Mouse (Mus musculus) MEL (cell line): ENCODE data around the gene Rtn4rl1. TPM values are rescaled to one million over a fixed set of nuclear protein-coding genes. Genes with fewer than 3 reads are reported as not detected.

ENCODE experiments used
- DNase-seq: peaks from one replicate; pipeline ENCODE4 v3.0.0; 2011; ENCODE audit warnings: low read depth, low spot score
- H3K27ac ChIP-seq: 2 replicates; pipeline ENCODE4 v1.5.1; 2012; ENCODE audit warnings: low read depth, mild to moderate bottlenecking, control low read depth, low read length, moderate library complexity; ENCODE audit not compliant: control insufficient read depth
- H3K27me3 ChIP-seq, 2 experiments: fragments of 150-350 bp in 1 of 2; sonication (generic) in 1 of 2; 2 replicates each; pipeline ENCODE4 v1.6.1; 2012; ENCODE audit warnings: low read length in 2 of 2, mild to moderate bottlenecking in 2 of 2, improper control_type of control experiment in 1 of 2, moderate library complexity in 1 of 2; ENCODE audit not compliant: insufficient read depth in 2 of 2, control insufficient read depth in 1 of 2
- H3K36me3 ChIP-seq, 2 experiments: 2 replicates each; pipeline ENCODE4 v1.6.1; 2012 to 2014; ENCODE audit warnings: low read length in 2 of 2, improper control_type of control experiment in 1 of 2, inconsistent platforms in 1 of 2, mild to moderate bottlenecking in 1 of 2; ENCODE audit not compliant: insufficient read depth in 2 of 2, control insufficient read depth in 1 of 2
- H3K4me1 ChIP-seq, 2 experiments: fragments of 150-350 bp in 1 of 2; sonication (generic) in 1 of 2; 2 replicates each; pipeline ENCODE4 v1.6.1; 2012; ENCODE audit warnings: low read length in 2 of 2, improper control_type of control experiment in 1 of 2, mild to moderate bottlenecking in 1 of 2; ENCODE audit not compliant: insufficient read depth in 2 of 2, control insufficient read depth in 1 of 2
- H3K4me3 ChIP-seq, 2 experiments: fragments of 150-350 bp in 1 of 2; sonication (generic) in 1 of 2; 2 replicates each; pipeline ENCODE4 v1.5.1; 2012; ENCODE audit warnings: low read depth in 2 of 2, low read length in 2 of 2, mild to moderate bottlenecking in 2 of 2, moderate library complexity in 2 of 2, control low read depth in 1 of 2, improper control_type of control experiment in 1 of 2; ENCODE audit not compliant: control insufficient read depth in 1 of 2, insufficient read depth in 1 of 2
- H3K79me2 ChIP-seq: 2 replicates; pipeline ENCODE4 v1.6.1; 2012; ENCODE audit warnings: mild to moderate bottlenecking, low read length, moderate library complexity; ENCODE audit not compliant: control insufficient read depth, poor library complexity, insufficient read depth
- H3K9ac ChIP-seq: 2 replicates; pipeline ENCODE4 v1.6.1; 2012; ENCODE audit warnings: low read depth, mild to moderate bottlenecking, control low read depth, low read length, moderate library complexity; ENCODE audit not compliant: control insufficient read depth, poor library complexity, severe bottlenecking
- H3K9me3 ChIP-seq: fragments of 150-350 bp; sonication (generic); replicated peaks from 2 replicates; pipeline ENCODE4 v1.6.1; 2012; ENCODE audit warnings: mild to moderate bottlenecking, low read length, improper control_type of control experiment, moderate library complexity; ENCODE audit not compliant: insufficient read depth
- BHLHE40 ChIP-seq: IDR thresholded peaks from 2 replicates; pipeline ENCODE4 v1.6.1; 2012; ENCODE audit warnings: low read depth, mild to moderate bottlenecking, inconsistent platforms, low read length, improper control_type of control experiment, borderline replicate concordance
- CHD1 ChIP-seq: IDR thresholded peaks from 2 replicates; pipeline ENCODE4 v1.6.1; 2012; ENCODE audit warnings: low read depth, mild to moderate bottlenecking, inconsistent platforms, low read length, improper control_type of control experiment
- CHD2 ChIP-seq: IDR thresholded peaks from 2 replicates; pipeline ENCODE4 v1.6.1; 2011; ENCODE audit warnings: low read length, improper control_type of control experiment
- CTCF ChIP-seq, 3 experiments: IDR thresholded peaks in 2 of 3; conservative IDR thresholded peaks in 1 of 3; 2 replicates each; pipeline ENCODE4 v1.5.1; 2011 to 2012; ENCODE audit warnings: low read length in 3 of 3, low read depth in 2 of 3, mild to moderate bottlenecking in 2 of 3, improper control_type of control experiment in 1 of 3, inconsistent platforms in 1 of 3, mixed read lengths in 1 of 3, moderate library complexity in 1 of 3; ENCODE audit not compliant: control insufficient read depth in 1 of 3, insufficient read depth in 1 of 3, poor library complexity in 1 of 3, severe bottlenecking in 1 of 3
- E2F4 ChIP-seq: IDR thresholded peaks from 2 replicates; pipeline ENCODE4 v1.6.1; 2011; ENCODE audit warnings: low read depth, low read length, improper control_type of control experiment, borderline replicate concordance
- ELF1 ChIP-seq: IDR thresholded peaks from 2 replicates; pipeline ENCODE4 v1.6.1; 2014; ENCODE audit warnings: low read depth, mild to moderate bottlenecking, inconsistent platforms, low read length, improper control_type of control experiment, moderate library complexity
- EP300 ChIP-seq, 2 experiments: IDR thresholded peaks; 2 replicates each; pipeline ENCODE4 v1.6.1; 2011; ENCODE audit warnings: improper control_type of control experiment in 2 of 2, low read length in 2 of 2, low read depth in 1 of 2, mild to moderate bottlenecking in 1 of 2
- ETS1 ChIP-seq: IDR thresholded peaks from 2 replicates; pipeline ENCODE4 v1.6.1; 2012; ENCODE audit warnings: low read depth, mild to moderate bottlenecking, inconsistent platforms, low read length, improper control_type of control experiment, moderate library complexity
- GABPA ChIP-seq: IDR thresholded peaks from 2 replicates; pipeline ENCODE4 v1.6.1; 2012; ENCODE audit warnings: low read depth, mild to moderate bottlenecking, inconsistent platforms, low read length, improper control_type of control experiment, moderate library complexity
- GATA1 ChIP-seq: IDR thresholded peaks from 2 replicates; pipeline ENCODE4 v1.6.1; 2011; ENCODE audit warnings: low read depth, low read length, improper control_type of control experiment
- HCFC1 ChIP-seq: IDR thresholded peaks from 2 replicates; pipeline ENCODE4 v1.6.1; 2012; ENCODE audit warnings: low read depth, mild to moderate bottlenecking, inconsistent platforms, low read length, improper control_type of control experiment, moderate library complexity
- JUND ChIP-seq: IDR thresholded peaks from 2 replicates; pipeline ENCODE4 v1.6.1; 2011; ENCODE audit warnings: low read depth, mild to moderate bottlenecking, improper control_type of control experiment, low read length
- KAT2A ChIP-seq: conservative IDR thresholded peaks from 2 replicates; pipeline ENCODE4 v1.6.1; 2012; ENCODE audit warnings: low read depth, low read length, improper control_type of control experiment, inconsistent platforms
- MAX ChIP-seq: IDR thresholded peaks from 2 replicates; pipeline ENCODE4 v1.6.1; 2011; ENCODE audit warnings: low read length, improper control_type of control experiment
- MAZ ChIP-seq: IDR thresholded peaks from 2 replicates; pipeline ENCODE4 v1.6.1; 2012; ENCODE audit warnings: low read depth, mild to moderate bottlenecking, inconsistent platforms, low read length, improper control_type of control experiment
- MEF2A ChIP-seq: IDR thresholded peaks from 2 replicates; pipeline ENCODE4 v1.6.1; 2014; ENCODE audit warnings: low read depth, mild to moderate bottlenecking, inconsistent platforms, low read length, improper control_type of control experiment; ENCODE audit not compliant: poor library complexity, insufficient replicate concordance, severe bottlenecking; ENCODE audit errors: extremely low read depth
- MXI1 ChIP-seq: IDR thresholded peaks from 2 replicates; pipeline ENCODE4 v1.6.1; 2011; ENCODE audit warnings: mild to moderate bottlenecking, low read depth, low read length, improper control_type of control experiment
- MYB ChIP-seq: IDR thresholded peaks from 2 replicates; pipeline ENCODE4 v1.6.1; 2011; ENCODE audit warnings: mild to moderate bottlenecking, low read depth, low read length, improper control_type of control experiment
- POLR2A ChIP-seq, 2 experiments: IDR thresholded peaks; 2 replicates each; pipeline ENCODE4 v1.6.1; 2011 to 2012; ENCODE audit warnings: low read length in 2 of 2, mild to moderate bottlenecking in 2 of 2, control low read depth in 1 of 2, improper control_type of control experiment in 1 of 2, low read depth in 1 of 2, moderate library complexity in 1 of 2; ENCODE audit not compliant: control insufficient read depth in 1 of 2, insufficient read depth in 1 of 2, poor library complexity in 1 of 2
- POLR2AphosphoS5 ChIP-seq: IDR thresholded peaks from 2 replicates; pipeline ENCODE4 v1.6.1; 2012; ENCODE audit warnings: low read depth, borderline replicate concordance, mild to moderate bottlenecking, inconsistent platforms, low read length, moderate library complexity, mixed read lengths
- RAD21 ChIP-seq: IDR thresholded peaks from 2 replicates; pipeline ENCODE4 v1.6.1; 2011; ENCODE audit warnings: mild to moderate bottlenecking, low read depth, low read length, improper control_type of control experiment
- SIN3A ChIP-seq: IDR thresholded peaks from 2 replicates; pipeline ENCODE4 v1.6.1; 2012; ENCODE audit warnings: low read length, improper control_type of control experiment, inconsistent platforms
- SMC3 ChIP-seq: IDR thresholded peaks from 2 replicates; pipeline ENCODE4 v1.6.1; 2011; ENCODE audit warnings: low read depth, low read length, improper control_type of control experiment
- TAL1 ChIP-seq: IDR thresholded peaks from 2 replicates; pipeline ENCODE4 v1.6.1; 2012; ENCODE audit warnings: mild to moderate bottlenecking, inconsistent platforms, low read length, moderate library complexity, mixed read lengths
- TCF12 ChIP-seq: IDR thresholded peaks from 2 replicates; pipeline ENCODE4 v1.6.1; 2014; ENCODE audit warnings: low read depth, mild to moderate bottlenecking, inconsistent platforms, low read length, improper control_type of control experiment, moderate library complexity
- USF1 ChIP-seq: IDR thresholded peaks from 2 replicates; pipeline ENCODE4 v1.6.1; 2014; ENCODE audit warnings: low read depth, mild to moderate bottlenecking, inconsistent platforms, low read length, improper control_type of control experiment, moderate library complexity
- ZC3H11A ChIP-seq: IDR thresholded peaks from 2 replicates; pipeline ENCODE4 v1.6.1; 2012; ENCODE audit warnings: low read depth, mild to moderate bottlenecking, inconsistent platforms, low read length, improper control_type of control experiment
- ZKSCAN1 ChIP-seq: IDR thresholded peaks from 2 replicates; pipeline ENCODE4 v1.6.1; 2012; ENCODE audit warnings: low read depth, mild to moderate bottlenecking, inconsistent platforms, low read length, improper control_type of control experiment, moderate library complexity
- ZMIZ1 ChIP-seq: IDR thresholded peaks from 2 replicates; pipeline ENCODE4 v1.6.1; 2012; ENCODE audit warnings: low read depth, mild to moderate bottlenecking, inconsistent platforms, low read length, improper control_type of control experiment, moderate library complexity
- ZNF384 ChIP-seq: IDR thresholded peaks from 2 replicates; pipeline ENCODE4 v1.6.1; 2012; ENCODE audit warnings: low read depth, mild to moderate bottlenecking, inconsistent platforms, low read length, improper control_type of control experiment
- polyA plus RNA-seq, 2 experiments: library from polyadenylated mRNA; stranded (reverse) in 1 of 2; unstranded in 1 of 2; fragments of >175 nt in 1 of 2; fragments of >200 nt in 1 of 2; gene quantifications; 2 replicates each; pipeline versions ENCODE4 v1.2.1 to v1.2.4; 2012; ENCODE audit warnings: low replicate concordance in 2 of 2, low read depth in 1 of 2; ENCODE audit not compliant: insufficient read length in 2 of 2, insufficient read depth in 1 of 2, missing spikeins in 1 of 2
- total RNA-seq: library from RNA; depleted of rRNA; stranded (reverse); fragments of 300-350 nt; gene quantifications from 2 replicates; pipeline ENCODE4 v1.2.3, GENCODE M21; 2012

The Rtn4rl1 gene
- total and polyA plus RNA-seq, 3 experiments, result 0.35 to 2.6 TPM; not detected in 1

DNA sequence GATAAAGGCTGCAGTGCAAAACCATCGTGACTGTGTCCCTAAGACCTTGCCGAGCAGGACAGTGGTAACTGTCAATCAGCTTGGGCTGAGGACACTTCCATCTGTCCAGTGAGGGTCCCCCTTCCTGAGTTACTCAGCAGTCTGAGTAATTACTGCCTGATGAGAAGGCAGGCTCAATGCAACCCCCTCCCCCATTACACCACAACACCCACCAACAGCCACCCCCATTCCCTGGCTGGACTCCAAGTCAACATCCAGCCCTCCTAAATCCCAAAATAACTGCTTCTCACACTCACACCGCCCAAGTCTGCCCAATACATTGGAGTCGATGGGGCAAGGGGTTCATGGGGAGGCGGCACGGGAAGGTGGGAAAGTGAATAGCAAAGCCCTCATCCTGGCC, 1.7 kb upstream of the Rtn4rl1 start:
- DNase-seq, result no peak
- no peak overlapping the region for H3K27ac ChIP-seq
- no peak overlapping the region for H3K4me3 ChIP-seq
- peaks cover 0 to 14% of the 10 kb centered on the region in 2 experiments; a peak in 3 of 4 replicates for H3K4me1 ChIP-seq
- H3K79me2 ChIP-seq, result peaks cover 17% of the 10 kb centered on the region
- peaks cover 2 to 15% of the 10 kb centered on the region in 2 experiments; a peak in 2 of 4 replicates for H3K27me3 ChIP-seq
- TF ChIP-seq HCFC1 (no peak), ZC3H11A (no peak), POLR2A (IDR thresholded peaks at IDR 0.05; ENCODE audit: control insufficient read depth in 1 of 2, insufficient read depth in 1 of 2, low read depth in 1 of 2, low read length in 2 of 2, poor library complexity in 1 of 2) (no peak), USF1 (no peak)
- TF ChIP-seq, all 39 proteins: peak for 0
- Histone ChIP-seq H3K36me3 (peaks cover 0 to 3% of the 10 kb centered on the region in 2 experiments; a peak in 1 of 4 replicates), H3K9me3 (no peaks in the 10 kb centered on the region), H3K9ac (no peak overlapping the region)

DNA sequence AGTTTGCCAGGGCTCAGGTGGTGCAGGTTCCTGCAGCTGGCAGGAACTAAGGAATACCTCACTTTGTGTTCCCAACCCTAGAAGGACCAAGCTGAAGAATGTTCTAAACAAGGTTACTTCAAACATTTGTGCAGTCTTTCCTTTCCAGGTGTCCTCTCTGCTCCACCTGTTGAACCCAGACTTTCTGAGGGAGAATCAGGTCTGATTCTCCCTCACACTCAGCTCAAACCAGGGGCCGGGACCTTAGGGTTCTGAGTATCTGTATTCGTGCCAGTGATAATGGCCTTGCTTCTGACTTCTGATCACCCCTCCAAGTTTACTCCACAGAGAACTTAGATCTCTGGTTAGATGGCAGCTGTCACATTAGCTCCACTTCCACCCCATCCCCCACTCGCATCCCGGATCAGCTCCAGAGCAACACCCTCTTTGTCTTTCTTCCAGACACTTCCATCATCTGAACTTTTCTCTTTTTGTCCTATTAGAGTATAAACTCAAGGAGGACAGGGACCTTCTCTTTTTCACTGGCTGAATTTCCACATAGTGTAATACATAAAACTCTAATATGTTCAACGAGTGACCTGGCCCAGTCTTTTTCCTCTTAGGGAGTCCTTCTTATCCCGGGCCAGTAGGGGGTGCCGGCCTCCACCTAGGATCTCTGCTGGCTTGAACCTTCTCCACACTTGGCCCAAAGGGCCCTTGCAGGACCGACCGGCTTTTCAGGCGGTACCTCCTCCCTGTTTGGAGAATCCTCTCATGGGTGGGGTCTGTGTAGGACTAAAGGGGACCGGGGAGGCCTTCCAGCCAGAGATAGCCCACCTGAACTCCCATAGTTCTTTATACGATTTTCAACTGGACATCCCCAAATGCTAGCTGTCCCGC, 1.0 kb upstream of the Rtn4rl1 start:
- DNase-seq, result peak; percentile 91
- H3K4me1 ChIP-seq, result peaks cover 0 to 14% of the 10 kb centered on the region in 2 experiments; a peak in 3 of 4 replicates
- H3K4me3 ChIP-seq, result peak overlapping the region; percentile 68 to 69; a peak in 2 of 4 replicates
- peak overlapping the region; percentile 44 for H3K9ac ChIP-seq
- peaks cover 2 to 15% of the 10 kb centered on the region in 2 experiments; a peak in 2 of 4 replicates for H3K27me3 ChIP-seq
- H3K79me2 ChIP-seq, result peaks cover 17% of the 10 kb centered on the region
- no peaks in the 10 kb centered on the region for H3K9me3 ChIP-seq
- peaks cover 0 to 3% of the 10 kb centered on the region in 2 experiments; a peak in 1 of 4 replicates for H3K36me3 ChIP-seq
- H3K27ac ChIP-seq, result no peak overlapping the region
- TF ChIP-seq EP300 (IDR thresholded peaks at IDR 0.05; ENCODE audit: low read depth in 1 of 2, low read length in 2 of 2) (0 out of 4 replicates have a peak, but pooled peaks of 1 of the 2 experiments have one; percentile 13), KAT2A (no peak), GATA1 (no peak), MAX (no peak), ELF1 (no peak), ZC3H11A (peak; percentile 74), GABPA (no peak), SIN3A (peak; percentile 40; the same call in 1 of the 2 replicates), ETS1 (no peak), MAZ (no peak), E2F4 (no peak), SMC3 (peak; percentile 89), CTCF (IDR thresholded peaks at IDR 0.05 in 2 of 3, conservative IDR thresholded peaks at IDR 0.05 in 1 of 3; ENCODE audit: control insufficient read depth in 1 of 3, insufficient read depth in 1 of 3, low read depth in 2 of 3, low read length in 3 of 3, poor library complexity in 1 of 3, severe bottlenecking in 1 of 3) (peak; percentile 66 to 94 (median 91)), ZKSCAN1 (no peak), ZMIZ1 (no peak), BHLHE40 (no peak; the same call in 1 of the 2 replicates), POLR2AphosphoS5 (no peak), RAD21 (peak; percentile 83), CHD2 (peak; percentile 13), MYB (no peak), TCF12 (no peak), JUND (no peak), CHD1 (no peak), MXI1 (no peak), TAL1 (no peak), ZNF384 (no peak), MEF2A (no peak)
